Mouse (Mus musculus) embryonic fibroblast, embryonic 13.5 days (primary cell): ENCODE data around the gene Pid1.

Experiments
- CTCF ChIP-seq: IDR thresholded peaks from 2 replicates; pipeline ENCODE4 v1.5.1; 2011; ENCODE audit warnings: mild to moderate bottlenecking, control low read depth, low read length, moderate library complexity, borderline replicate concordance; ENCODE audit not compliant: insufficient read depth
- POLR2A ChIP-seq: IDR thresholded peaks from 2 replicates; pipeline ENCODE4 v1.6.1; 2011; ENCODE audit warnings: low read depth, mild to moderate bottlenecking, control low read depth, low read length, moderate library complexity

DNA sequence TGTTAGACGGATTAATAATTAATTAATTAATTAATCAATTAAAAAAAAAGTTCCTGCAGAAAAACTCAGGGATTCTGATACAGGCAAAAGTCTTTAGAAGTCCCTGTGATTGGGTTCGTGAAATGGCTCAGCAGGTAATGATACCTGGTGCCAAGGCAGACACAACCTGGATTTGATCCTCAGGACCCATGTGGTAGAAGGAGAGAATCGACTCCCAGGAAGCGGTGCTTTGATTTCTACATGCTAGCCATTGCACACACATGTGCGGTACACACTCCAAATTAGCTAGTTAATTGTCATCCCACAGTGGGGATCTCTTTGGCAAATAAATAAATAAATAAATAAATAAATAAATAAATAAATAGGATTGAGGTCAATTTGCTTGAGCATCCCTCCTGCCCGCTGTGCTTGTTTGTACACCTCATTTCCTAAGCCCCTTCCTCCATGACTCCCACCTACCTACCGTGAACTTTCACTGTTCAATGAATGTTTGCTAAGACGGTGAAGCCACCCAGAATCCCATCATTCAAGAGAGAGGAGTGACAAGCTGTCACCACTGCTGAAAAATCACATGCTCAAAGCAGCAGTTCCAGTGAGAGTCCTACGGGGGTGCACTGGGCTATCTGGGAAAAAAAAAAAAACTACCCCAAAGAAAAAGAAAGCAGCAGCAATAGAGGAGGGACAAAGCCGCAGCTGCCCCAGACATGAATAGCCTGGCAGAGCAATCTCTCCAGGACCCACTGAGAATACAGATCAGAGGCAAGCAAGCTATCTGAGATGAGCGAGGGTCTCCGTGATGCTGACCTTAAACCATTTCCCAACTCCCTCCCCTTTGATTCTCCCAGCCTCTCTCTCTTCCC is 209.0 kb downstream of the Pid1 start:
- TF ChIP-seq CTCF (no peak), POLR2A (no peak)
